Mouse (Mus musculus) cerebellum, adult 8-10 months (tissue): ENCODE measurements around the gene Gkn2.

ENCODE experiments used
- DNase-seq: peaks from one replicate; pipeline ENCODE4 v3.0.0; 2022

The Gkn2 gene

GRCm38 (mm10) chr6:87373057-87373456 lies at the start of gene Gkn2:
Gene Gkn2, plus strand, starts transcription at chr6:87373357.
- DNase-seq, result no peak

GRCm38 (mm10) chr6:87323381-87323780 lies 49.8 kb upstream of the Gkn2 start:
- no peak for DNase-seq

GRCm38 (mm10) chr6:87326932-87327331 lies 46.2 kb upstream of the Gkn2 start:
- no peak for DNase-seq

GRCm38 (mm10) chr6:87328265-87329173 lies 44.6 kb upstream of the Gkn2 start:
- no peak for DNase-seq

GRCm38 (mm10) chr6:87332380-87332779 lies 40.8 kb upstream of the Gkn2 start:
- DNase-seq, result no peak

GRCm38 (mm10) chr6:87334361-87335090 lies 38.6 kb upstream of the Gkn2 start:
- no peak for DNase-seq

- DNase-seq, result peak; percentile 15
Observed at GRCm38 (mm10) chr6:87335091-87335934, 37.8 kb upstream of the Gkn2 start, which contains the start of gene Antxr1. Gene Antxr1, minus strand, starts transcription at chr6:87335821.

GRCm38 (mm10) chr6:87335935-87336295 lies 37.2 kb upstream of the Gkn2 start:
- no peak for DNase-seq

- no peak for DNase-seq
Observed at GRCm38 (mm10) chr6:87350829-87351228, 22.3 kb upstream of the Gkn2 start, which contains the start of gene Gkn1. Gene Gkn1, minus strand, starts transcription at chr6:87350942.

GRCm38 (mm10) chr6:87354441-87354840 lies 18.7 kb upstream of the Gkn2 start:
- no peak for DNase-seq

GRCm38 (mm10) chr6:87369223-87369622 lies 3.9 kb upstream of the Gkn2 start:
- DNase-seq, result no peak

- no peak for DNase-seq
Observed at GRCm38 (mm10) chr6:87383926-87384691, 11.0 kb downstream of the Gkn2 start.

GRCm38 (mm10) chr6:87384761-87385160 lies 11.6 kb downstream of the Gkn2 start:
- no peak for DNase-seq

GRCm38 (mm10) chr6:87386203-87386602 lies 13.0 kb downstream of the Gkn2 start:
- DNase-seq, result peak; percentile 52

- no peak for DNase-seq
Observed at GRCm38 (mm10) chr6:87386681-87387080, 13.5 kb downstream of the Gkn2 start.

- no peak for DNase-seq
Observed at GRCm38 (mm10) chr6:87388877-87389276, 15.7 kb downstream of the Gkn2 start, which contains the start of gene Gkn3. Gene Gkn3, minus strand, starts transcription at chr6:87388935.

- no peak for DNase-seq
Observed at GRCm38 (mm10) chr6:87389455-87389989, 16.4 kb downstream of the Gkn2 start.

GRCm38 (mm10) chr6:87393466-87394205 lies 20.5 kb downstream of the Gkn2 start:
- no peak for DNase-seq

- no peak for DNase-seq
Observed at GRCm38 (mm10) chr6:87394783-87395182, 21.6 kb downstream of the Gkn2 start.

GRCm38 (mm10) chr6:87399137-87399536 lies 26.0 kb downstream of the Gkn2 start:
- peak; percentile 43 for DNase-seq
